Mouse (Mus musculus): ENCODE measurements around the gene Dr1. TPM values are rescaled to one million over a fixed set of nuclear protein-coding genes. Genes with fewer than 3 reads are reported as not detected.

Dr1 gene
- polyA plus RNA-seq (2012; rRNA removed), result 33.6 and 38.2 TPM in 2 replicates

GRCm38 (mm10) chr5:108268127-108269062 is at the start of gene Dr1:
Dr1 (plus strand) TSS chr5:108268897.
- 8% methylated on average over 54 of the region's 55 CpGs for WGBS

GRCm38 (mm10) chr5:108224077-108224476 is 44.6 kb upstream of the Dr1 start:
- no peaks in the 10 kb centered on the region for H3K4me1 ChIP-seq (replicated peaks; ENCODE audit: control insufficient read depth, insufficient read depth, low read length)
- no peaks in the 10 kb centered on the region for H3K27me3 ChIP-seq (ENCODE audit: control insufficient read depth, insufficient read depth, low read length)
- no peak overlapping the region for H3K4me3 ChIP-seq (ENCODE audit: control insufficient read depth, insufficient read depth, low read length)
- no peaks in the 10 kb centered on the region for H3K36me3 ChIP-seq (ENCODE audit: control insufficient read depth, insufficient read depth, low read length)
- H3K27ac ChIP-seq (ENCODE audit: control insufficient read depth, insufficient read depth, low read length), result no peak overlapping the region
- no peak for DNase-seq
- no peak for TF ChIP-seq POLR2A (IDR thresholded peaks at IDR 0.05; ENCODE audit: control insufficient read depth, extremely low read depth, insufficient read depth, low read length, poor library complexity)
- no peak for TF ChIP-seq CTCF (IDR thresholded peaks at IDR 0.05; ENCODE audit: borderline replicate concordance, control insufficient read depth, extremely low read depth, insufficient read depth, low read length, poor library complexity)

More at GRCm38 (mm10) chr5:108268127-108269062, at the start of gene Dr1:
- Histone ChIP-seq H3K27ac (ENCODE audit: control insufficient read depth, insufficient read depth, low read length) (peak within 1 kb of the TSS; percentile 64), H3K36me3 (ENCODE audit: control insufficient read depth, insufficient read depth, low read length) (0 out of 2 replicates have a peak, but pooled peaks cover 4% of the 10 kb centered on the region), H3K4me3 (ENCODE audit: control insufficient read depth, insufficient read depth, low read length) (peak within 1 kb of the TSS; percentile 72), H3K4me1 (replicated peaks; ENCODE audit: control insufficient read depth, insufficient read depth, low read length) (peaks cover 5% of the 10 kb centered on the region), H3K27me3 (ENCODE audit: control insufficient read depth, insufficient read depth, low read length) (no peaks in the 10 kb centered on the region)
- DNase-seq, result peak; percentile 88
- TF ChIP-seq POLR2A (IDR thresholded peaks at IDR 0.05; ENCODE audit: control insufficient read depth, extremely low read depth, insufficient read depth, low read length, poor library complexity) (peak; percentile 81), CTCF (IDR thresholded peaks at IDR 0.05; ENCODE audit: borderline replicate concordance, control insufficient read depth, extremely low read depth, insufficient read depth, low read length, poor library complexity) (0 out of 2 replicates have a peak, but pooled peaks have one; percentile 42)

- TF ChIP-seq CTCF (IDR thresholded peaks at IDR 0.05; ENCODE audit: borderline replicate concordance, control insufficient read depth, extremely low read depth, insufficient read depth, low read length, poor library complexity), result no peak
- TF ChIP-seq POLR2A (IDR thresholded peaks at IDR 0.05; ENCODE audit: control insufficient read depth, extremely low read depth, insufficient read depth, low read length, poor library complexity), result no peak
Observed at GRCm38 (mm10) chr5:108226159-108226558, 42.5 kb upstream of the Dr1 start.

GRCm38 (mm10) chr5:108246314-108246765 is 22.4 kb upstream of the Dr1 start:
- WGBS, result 22% methylated on average over 3 of the region's 3 CpGs

More at GRCm38 (mm10) chr5:108226159-108226558, 42.5 kb upstream of the Dr1 start:
- Histone ChIP-seq H3K36me3 (ENCODE audit: control insufficient read depth, insufficient read depth, low read length) (no peaks in the 10 kb centered on the region), H3K4me3 (ENCODE audit: control insufficient read depth, insufficient read depth, low read length) (no peak overlapping the region), H3K4me1 (replicated peaks; ENCODE audit: control insufficient read depth, insufficient read depth, low read length) (no peaks in the 10 kb centered on the region), H3K27me3 (ENCODE audit: control insufficient read depth, insufficient read depth, low read length) (no peaks in the 10 kb centered on the region), H3K27ac (ENCODE audit: control insufficient read depth, insufficient read depth, low read length) (no peak overlapping the region)
- no peak for DNase-seq

GRCm38 (mm10) chr5:108250033-108250432 is 18.7 kb upstream of the Dr1 start:
- WGBS, result 91% methylated on average over 2 of the region's 2 CpGs

More at GRCm38 (mm10) chr5:108246314-108246765, 22.4 kb upstream of the Dr1 start:
- DNase-seq, result no peak
- Histone ChIP-seq H3K4me1 (replicated peaks; ENCODE audit: control insufficient read depth, insufficient read depth, low read length) (no peaks in the 10 kb centered on the region), H3K36me3 (ENCODE audit: control insufficient read depth, insufficient read depth, low read length) (no peaks in the 10 kb centered on the region), H3K27ac (ENCODE audit: control insufficient read depth, insufficient read depth, low read length) (no peak overlapping the region), H3K27me3 (ENCODE audit: control insufficient read depth, insufficient read depth, low read length) (no peaks in the 10 kb centered on the region), H3K4me3 (ENCODE audit: control insufficient read depth, insufficient read depth, low read length) (no peak overlapping the region)
- TF ChIP-seq POLR2A (IDR thresholded peaks at IDR 0.05; ENCODE audit: control insufficient read depth, extremely low read depth, insufficient read depth, low read length, poor library complexity) (no peak), CTCF (IDR thresholded peaks at IDR 0.05; ENCODE audit: borderline replicate concordance, control insufficient read depth, extremely low read depth, insufficient read depth, low read length, poor library complexity) (no peak)

GRCm38 (mm10) chr5:108255259-108255658 is 13.4 kb upstream of the Dr1 start:
- TF ChIP-seq POLR2A (IDR thresholded peaks at IDR 0.05; ENCODE audit: control insufficient read depth, extremely low read depth, insufficient read depth, low read length, poor library complexity), result no peak
- TF ChIP-seq CTCF (IDR thresholded peaks at IDR 0.05; ENCODE audit: borderline replicate concordance, control insufficient read depth, extremely low read depth, insufficient read depth, low read length, poor library complexity), result no peak
- H3K27ac ChIP-seq (ENCODE audit: control insufficient read depth, insufficient read depth, low read length), result no peak overlapping the region
- H3K4me3 ChIP-seq (ENCODE audit: control insufficient read depth, insufficient read depth, low read length), result no peak overlapping the region
- no peaks in the 10 kb centered on the region for H3K36me3 ChIP-seq (ENCODE audit: control insufficient read depth, insufficient read depth, low read length)
- H3K4me1 ChIP-seq (replicated peaks; ENCODE audit: control insufficient read depth, insufficient read depth, low read length), result no peaks in the 10 kb centered on the region
- WGBS, result 84% methylated on average over 5 of the region's 5 CpGs
- no peaks in the 10 kb centered on the region for H3K27me3 ChIP-seq (ENCODE audit: control insufficient read depth, insufficient read depth, low read length)
- DNase-seq, result no peak

More at GRCm38 (mm10) chr5:108250033-108250432, 18.7 kb upstream of the Dr1 start:
- no peaks in the 10 kb centered on the region for H3K27me3 ChIP-seq (ENCODE audit: control insufficient read depth, insufficient read depth, low read length)
- TF ChIP-seq CTCF (IDR thresholded peaks at IDR 0.05; ENCODE audit: borderline replicate concordance, control insufficient read depth, extremely low read depth, insufficient read depth, low read length, poor library complexity) (no peak), POLR2A (IDR thresholded peaks at IDR 0.05; ENCODE audit: control insufficient read depth, extremely low read depth, insufficient read depth, low read length, poor library complexity) (no peak)
- no peak overlapping the region for H3K4me3 ChIP-seq (ENCODE audit: control insufficient read depth, insufficient read depth, low read length)
- no peak overlapping the region for H3K27ac ChIP-seq (ENCODE audit: control insufficient read depth, insufficient read depth, low read length)
- no peaks in the 10 kb centered on the region for H3K4me1 ChIP-seq (replicated peaks; ENCODE audit: control insufficient read depth, insufficient read depth, low read length)
- no peaks in the 10 kb centered on the region for H3K36me3 ChIP-seq (ENCODE audit: control insufficient read depth, insufficient read depth, low read length)
- no peak for DNase-seq
